Mouse (Mus musculus) heart, postnatal 36 days (tissue): ENCODE results near the gene Rdh11. TPM values are rescaled to one million over a fixed set of nuclear protein-coding genes. Genes with fewer than 3 reads are reported as not detected.
"Not testable (repeated sequence)": the region's sequence is repeated elsewhere in the genome, so short reads cannot be mapped to it uniquely, and the experiment has no call there.

Experiments used
- DNase-seq, 2 experiments: peaks; one replicate each; pipeline ENCODE4 v3.0.0; 2021 to 2022
- intact Hi-C: fragments of 180-260 bp; cut with DNase I; formaldehyde crosslinking; loops from one replicate; pipeline ENCODE4 v1.15.1; 2025
- total RNA-seq, 2 experiments: library from RNA; stranded (reverse); gene quantifications; 2 replicates each; pipeline ENCODE4 v1.2.3; 2021

Rdh11 gene
- total RNA-seq: 1 to 10 TPM; 3.3 to 3.5 TPM

DNA sequence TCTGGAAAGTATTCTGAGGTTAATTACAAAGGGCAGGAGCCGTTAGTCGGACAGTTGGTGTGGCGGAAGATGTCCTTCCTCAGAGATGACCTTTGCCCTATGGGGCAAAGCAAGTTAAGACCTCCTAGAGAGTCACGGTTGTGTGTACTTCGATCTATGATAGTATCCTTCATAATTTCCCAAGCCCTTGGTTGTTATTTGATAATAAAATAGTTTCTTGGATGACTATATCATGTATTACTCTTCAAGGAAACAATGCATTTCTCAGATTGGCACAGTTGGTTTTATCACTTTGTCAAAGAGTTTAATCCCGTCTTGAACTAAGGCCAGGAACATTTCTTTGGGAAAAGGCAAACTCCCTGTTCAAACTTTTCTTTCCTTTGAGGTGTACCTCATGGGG, at the start of gene Rdh11:
TSS of gene Rdh11 (minus strand) at position 101 of the 400 bp plus-strand sequence.
- DNase-seq: no peak
- intact Hi-C loops: no loop called here

DNA sequence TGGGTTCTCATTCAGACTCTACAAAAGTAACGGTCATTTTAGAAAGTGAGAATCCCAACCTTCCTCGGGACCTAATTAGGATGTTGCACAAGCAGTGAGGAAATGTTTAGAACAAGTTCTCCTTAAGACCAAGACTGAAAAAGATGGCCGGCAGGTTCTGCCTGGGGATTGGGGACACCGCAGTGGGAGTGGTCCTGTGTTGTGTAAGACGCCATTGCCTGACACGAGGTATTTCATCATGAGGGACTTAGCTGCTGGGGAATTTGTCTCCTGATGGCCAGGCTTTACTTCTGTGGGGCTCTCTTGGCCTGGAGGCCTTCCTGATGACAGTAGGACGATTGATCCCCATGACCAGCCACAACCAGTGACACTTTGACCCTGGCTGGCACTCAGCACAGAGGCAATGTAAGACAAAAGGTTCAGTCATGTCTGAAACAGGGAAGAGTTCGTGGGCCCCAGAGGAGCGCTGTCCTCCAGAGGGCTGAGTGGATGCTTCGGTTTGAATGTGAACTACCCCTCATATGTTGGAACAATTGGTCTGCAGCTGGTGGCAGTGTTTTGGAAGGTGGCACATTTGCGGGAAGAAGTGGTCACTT, 43.5 kb upstream of the Rdh11 start:
- no peak for DNase-seq
- intact Hi-C loops: no loop called here

DNA sequence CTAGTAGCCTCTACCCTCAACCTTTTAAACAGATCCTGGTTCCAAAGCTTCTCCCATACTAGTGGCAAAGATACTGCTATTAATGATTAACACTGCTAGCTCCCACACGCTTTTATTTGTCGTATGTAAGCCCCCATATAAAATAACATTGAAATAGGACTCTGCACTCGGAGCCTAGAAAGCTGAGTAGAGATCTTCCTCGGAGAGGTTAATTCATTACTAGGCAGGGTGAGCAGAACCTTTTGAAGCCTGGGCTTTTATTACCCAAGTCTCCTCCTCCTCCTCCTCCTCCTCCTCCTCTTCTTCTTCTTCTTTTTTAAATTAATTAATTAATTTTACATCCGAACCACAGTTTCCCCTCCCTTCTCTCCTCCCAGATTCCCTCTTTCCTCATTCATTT, 25.4 kb upstream of the Rdh11 start:
- DNase-seq: no peak
- intact Hi-C loops: no loop called here

DNA sequence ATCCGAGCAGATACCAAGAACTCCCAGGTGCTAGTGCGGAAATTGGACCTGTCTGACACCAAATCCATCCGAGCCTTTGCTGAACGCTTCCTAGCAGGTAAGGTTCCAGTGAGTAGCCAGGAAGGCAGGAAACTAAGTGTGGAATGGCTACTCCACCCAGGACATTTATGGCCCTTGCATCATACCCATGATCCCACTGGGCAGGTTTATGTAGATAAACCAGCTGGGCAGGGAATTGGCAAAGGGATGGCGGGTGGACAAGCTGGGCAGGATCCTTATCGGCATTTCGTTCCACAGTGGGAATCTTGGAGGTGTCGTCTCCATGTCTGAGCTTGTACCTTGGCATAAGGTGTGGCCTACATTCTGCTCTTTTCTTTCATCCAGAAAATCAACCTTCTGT, 19.4 kb upstream of the Rdh11 start:
- no peak for DNase-seq
- intact Hi-C loops: no loop called here

DNA sequence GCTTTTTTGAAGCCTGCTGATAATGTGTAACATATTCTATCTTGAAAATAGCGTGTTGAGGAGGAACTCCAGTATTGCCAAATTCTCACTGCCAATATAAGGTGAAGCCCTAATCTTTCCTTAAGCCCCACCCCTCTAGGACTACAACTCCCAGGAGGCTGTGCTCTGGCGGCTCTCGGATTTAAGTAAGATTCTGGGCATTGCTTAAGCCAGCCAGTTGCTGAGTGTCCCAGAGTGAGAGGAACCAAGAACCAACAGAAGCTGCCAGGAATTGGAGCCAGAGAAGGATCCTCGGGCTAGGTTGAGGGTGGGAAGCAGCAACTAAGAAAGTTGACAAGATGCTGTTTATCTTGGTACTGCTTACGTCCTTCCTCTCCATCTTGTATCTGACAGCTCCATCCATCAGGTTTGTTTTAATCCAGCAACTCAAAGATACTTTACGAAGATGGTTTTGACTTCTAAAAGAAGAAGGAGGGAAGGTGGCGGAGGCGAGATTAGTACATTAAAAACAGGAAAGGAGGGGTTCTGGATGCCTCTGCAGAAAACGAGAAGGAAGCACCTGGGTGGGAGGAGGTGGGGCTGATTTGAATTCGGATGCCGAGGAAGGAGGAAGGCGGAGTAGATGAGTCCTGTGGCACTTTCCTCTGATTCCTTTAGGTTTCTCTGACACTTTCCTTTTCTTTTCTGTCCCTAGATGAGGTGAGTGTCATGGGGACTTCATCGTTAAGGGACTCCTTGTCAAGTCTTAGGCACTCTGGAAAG, 16.8 kb upstream of the Rdh11 start, which contains the start of gene Rdh12:
TSS of gene Rdh12 (plus strand) at position 212 of the 762 bp plus-strand sequence.
- DNase-seq: peak; percentile 5 to 23
- intact Hi-C loops: no loop called here

DNA sequence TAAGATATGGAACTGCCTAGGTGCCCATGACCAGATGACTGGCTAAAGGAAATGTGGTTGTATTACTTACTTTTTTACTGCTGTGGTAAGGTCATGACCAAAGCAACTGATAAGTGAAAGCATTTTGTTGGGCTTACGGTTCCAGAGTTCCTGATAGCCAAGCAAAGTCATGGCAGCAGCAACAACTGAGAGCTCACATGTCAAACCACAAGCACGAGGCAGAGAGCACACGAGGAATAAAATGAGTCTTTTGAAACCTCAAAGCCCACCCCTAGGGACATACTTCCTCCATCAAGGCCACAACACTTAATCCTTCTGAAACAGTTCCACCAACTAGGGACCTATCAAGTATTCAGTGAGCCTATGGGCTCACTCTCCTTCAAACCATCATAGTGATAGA, 9.8 kb upstream of the Rdh11 start:
- no peak for DNase-seq
- intact Hi-C loops: no loop called here

DNA sequence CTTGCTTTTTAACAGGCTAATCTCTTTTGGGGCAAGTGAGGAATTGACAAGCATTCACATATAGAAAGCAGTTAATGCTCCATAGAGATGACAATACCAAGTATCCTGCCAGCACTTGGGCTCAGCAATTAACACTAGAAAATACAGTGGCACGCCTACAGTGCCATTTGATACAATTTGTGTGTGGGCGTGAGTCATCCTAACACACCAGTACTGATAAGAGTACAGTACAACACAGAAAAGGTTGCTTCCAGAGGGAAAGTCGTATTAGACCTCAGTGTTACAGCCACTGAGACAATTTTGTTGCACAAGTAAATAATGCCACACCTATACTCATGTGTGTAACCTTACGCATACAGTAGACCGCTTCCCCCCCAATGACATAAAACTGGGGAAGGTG, 5.0 kb upstream of the Rdh11 start:
- intact Hi-C loops: no loop called here
- no peak for DNase-seq

DNA sequence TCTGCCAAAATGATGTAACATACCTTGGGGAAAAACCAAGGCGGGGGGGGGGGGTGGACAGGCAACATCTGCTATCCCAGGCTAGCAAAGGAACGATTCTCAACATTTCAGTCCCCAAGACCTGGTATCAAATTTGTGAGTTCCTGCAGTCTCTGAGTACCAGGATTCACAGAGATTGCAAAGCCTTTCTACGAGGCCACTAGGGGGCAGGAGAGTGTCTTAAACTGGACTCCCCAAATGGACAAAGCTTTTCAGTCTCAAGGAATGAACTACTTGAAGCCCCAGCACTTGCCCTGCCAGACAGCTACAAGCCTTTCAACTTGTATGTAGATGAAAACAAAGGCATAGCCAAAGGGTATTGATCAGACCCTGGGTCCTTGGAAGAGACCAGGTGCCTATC, 1.3 kb upstream of the Rdh11 start:
- DNase-seq: peak; percentile 67 to 68
- intact Hi-C loops: loop anchor here (1.0 kb wide), 1 partner anchor 68 kb away; no protein-coding TSS in a partner anchor

DNA sequence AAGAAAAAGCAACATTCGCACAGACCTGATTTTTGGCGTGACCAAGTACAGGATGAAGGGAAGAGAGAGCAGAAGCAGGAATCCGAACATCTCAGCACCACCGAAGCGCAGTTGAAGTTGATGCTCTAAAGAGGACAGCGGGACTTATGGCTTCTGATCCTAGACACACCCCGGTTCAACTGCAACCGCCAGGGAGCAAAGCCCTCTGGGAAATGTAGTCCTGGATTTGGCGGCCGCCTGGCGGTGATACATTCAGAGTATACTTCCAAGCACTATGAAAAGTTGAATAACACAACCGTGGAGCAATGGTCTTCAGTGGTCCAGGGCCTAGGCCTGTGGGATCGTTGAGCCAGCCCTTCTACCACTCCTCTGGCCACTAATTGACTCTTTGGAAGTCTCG, 392 bp downstream of the Rdh11 start:
- peak; percentile 70 to 74 for DNase-seq

DNA sequence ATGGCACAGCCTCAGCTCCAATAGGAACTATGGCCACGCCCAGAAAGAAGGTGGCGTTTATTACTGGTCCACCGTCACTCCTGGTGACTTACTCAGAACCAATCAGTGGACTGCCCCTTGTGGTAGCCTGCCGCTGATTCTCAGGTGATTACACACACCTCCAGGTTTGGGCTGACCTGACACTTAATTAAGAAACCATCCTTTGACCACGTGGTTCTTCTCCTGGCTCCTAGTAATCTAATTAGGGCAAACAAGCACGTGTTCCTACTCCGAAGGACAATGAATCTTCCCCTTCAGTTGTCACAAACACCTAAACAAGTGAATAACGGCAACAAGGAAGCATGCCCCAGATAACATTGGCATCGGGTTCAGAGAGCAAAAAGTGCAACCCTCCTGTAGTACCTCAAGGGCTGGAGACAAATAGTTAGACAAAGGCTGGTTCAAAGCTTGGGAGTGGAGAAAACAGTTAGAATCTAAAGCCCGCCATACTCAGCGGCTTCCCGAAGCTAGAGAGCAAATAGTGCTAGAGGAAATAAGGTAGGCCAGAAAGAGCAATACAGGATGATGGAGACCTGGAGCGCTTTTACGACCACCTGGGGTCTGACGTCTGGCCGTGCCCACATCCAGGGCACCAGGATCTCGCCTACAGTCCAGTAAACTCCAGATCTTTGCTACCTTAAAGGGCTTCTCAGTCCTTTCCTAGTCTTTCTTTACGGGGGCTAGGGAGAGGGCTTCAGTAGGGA, 991 bp downstream of the Rdh11 start:
- intact Hi-C loops: no loop called here
- DNase-seq: peak; percentile 12 to 23

More for the DNA sequence above, 392 bp downstream of the Rdh11 start:
- intact Hi-C loops: no loop called here

DNA sequence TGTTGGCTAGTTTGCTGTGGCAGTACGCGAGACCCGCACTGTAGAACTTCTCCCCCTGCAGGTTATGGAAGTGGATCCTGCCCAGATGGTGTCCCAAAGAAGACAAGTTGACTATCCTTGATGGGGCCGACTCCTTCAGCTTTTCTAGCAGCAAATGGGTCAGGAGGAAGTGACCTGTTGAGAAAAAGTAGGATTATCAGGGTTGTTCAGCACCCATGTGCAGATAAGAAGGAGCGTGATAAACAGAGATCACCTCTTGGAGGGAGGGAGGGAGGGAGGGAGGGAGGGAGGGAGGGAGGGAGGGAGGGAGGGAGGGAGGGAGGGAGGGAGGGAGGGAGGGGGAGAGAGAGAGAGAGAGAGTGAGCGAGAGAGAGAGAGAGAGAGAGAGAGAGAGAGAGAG, 6.9 kb downstream of the Rdh11 start:
- DNase-seq, intact Hi-C loops: not testable (repeated sequence)

DNA sequence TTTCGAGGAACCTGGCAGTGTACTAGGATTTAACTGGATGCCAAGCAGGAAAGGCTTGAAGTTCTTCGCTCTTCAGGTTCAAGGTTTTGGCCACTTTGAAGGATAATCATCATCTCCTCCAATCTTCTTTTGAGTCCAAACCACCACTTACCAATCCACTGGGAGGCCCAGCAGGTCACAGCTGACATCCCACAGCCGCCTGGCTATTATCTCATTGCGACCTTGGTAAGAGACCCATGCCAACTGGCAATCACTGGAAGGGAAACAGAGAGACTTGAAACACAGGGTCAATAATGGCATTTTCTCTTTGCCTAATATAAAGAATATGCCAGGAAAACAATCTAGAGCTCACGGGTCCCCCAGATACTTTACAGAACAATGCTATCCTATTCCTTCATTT, 16.1 kb downstream of the Rdh11 start:
- intact Hi-C loops: loop anchor here (10.0 kb wide), 1 partner anchor 1469 kb away; the partner anchor contains the start of genes Erh and Slc39a9
- DNase-seq: no peak

DNA sequence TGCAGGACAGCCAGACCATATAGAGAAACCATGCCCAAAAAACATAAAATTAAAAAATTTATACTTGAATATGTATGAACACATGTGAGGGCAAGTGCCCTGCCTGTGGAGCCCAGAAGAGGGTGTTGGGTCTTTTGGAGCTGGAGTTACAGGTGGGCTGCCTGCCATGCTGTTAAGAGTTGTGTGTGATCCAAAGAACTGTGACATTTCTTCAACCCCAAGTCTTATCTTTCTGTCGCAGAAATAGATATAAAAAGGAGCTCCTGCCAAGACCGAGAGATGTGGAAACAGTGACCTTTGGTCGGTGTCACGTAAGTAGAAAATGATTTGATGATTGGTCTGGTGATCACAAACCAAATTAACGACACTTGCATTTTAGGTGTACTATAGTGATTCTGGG, 18.4 kb downstream of the Rdh11 start:
- intact Hi-C loops: loop anchor here (10.0 kb wide), 1 partner anchor 1471 kb away; the partner anchor contains the start of genes Erh and Slc39a9

DNA sequence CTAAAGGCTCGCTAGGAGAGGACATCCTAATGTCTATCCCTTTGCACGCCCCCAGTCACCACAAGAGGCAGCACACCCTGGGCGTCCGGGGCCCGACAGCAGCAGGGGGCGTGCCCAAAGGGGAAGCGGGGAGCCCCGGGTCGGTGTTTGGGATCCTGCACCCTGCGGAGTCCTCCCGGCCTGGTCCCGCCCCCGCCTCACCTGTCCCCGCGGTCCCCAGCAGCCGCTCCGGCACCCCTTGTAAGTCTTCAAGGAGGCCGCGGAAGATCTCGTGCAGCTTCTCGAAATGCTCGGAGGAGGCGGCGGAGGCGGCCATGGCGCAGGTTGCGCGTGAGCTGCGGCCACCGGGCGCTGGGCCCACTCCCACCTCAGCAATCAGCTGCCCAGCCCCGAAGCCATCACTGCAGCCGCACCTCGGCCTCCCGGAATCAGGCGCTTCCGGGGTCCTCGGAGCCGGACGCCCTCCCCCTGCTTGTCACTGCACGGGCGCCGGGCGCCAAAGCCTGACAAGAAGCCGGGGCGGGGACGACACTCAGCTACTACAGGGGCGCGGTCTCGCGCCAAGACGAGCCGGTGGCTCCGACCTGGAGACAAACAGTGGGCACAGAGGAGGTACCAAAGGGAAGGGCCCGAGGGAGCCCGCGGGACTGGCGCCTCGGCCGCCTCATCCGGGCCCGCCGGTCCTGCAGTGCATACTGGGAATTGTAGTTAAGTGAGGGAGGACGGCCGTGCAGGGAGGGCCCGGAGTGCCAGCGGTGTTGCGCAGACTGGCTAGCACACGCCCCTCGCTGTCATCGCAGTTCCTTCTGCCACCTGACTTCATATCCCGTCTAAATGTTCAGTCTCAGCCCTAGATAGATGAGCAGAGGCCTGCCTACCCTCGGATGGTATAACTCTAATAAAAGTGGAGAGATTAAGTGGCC, 19.8 kb downstream of the Rdh11 start, which contains the start of gene Vti1b:
TSS of gene Vti1b (minus strand) at position 649 of the 923 bp plus-strand sequence.
- DNase-seq: peak; percentile 88 to 98

More for the DNA sequence above, 18.4 kb downstream of the Rdh11 start:
- no peak for DNase-seq

DNA sequence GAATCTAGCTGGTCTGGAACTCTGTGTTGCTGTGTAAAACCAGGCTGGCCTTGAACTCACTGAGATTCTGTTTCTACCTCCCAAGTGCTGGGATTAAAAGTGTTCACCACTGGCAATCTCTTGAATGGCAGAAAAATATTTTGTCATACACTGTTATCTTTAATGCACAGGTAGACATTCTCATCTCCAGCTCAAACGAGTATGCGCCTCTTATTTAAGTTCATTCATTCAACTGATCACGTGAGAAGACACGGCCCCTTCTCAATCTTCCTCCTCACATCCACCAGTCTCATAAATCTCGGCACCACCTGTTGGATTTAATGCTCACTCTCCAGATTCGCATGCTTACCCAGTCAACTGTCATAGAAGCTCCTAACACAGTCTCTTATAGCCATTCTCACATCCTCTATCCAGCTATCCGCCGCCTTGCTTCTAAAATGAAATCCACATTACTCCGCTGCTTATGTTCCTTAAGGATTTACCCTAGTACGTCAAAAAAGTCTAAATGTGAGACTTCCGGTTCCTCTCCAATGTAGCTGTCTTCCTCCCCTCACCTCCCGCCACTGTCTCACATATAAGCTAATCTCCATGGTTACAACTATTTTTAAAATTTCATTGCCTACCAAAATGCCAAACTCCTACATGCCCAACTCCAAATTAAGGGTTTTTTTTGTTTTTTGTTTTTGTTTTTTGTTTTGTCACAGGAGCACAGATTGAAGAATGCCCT, 20.7 kb downstream of the Rdh11 start:
- intact Hi-C loops: loop anchor here (10.0 kb wide), 1 partner anchor 1473 kb away; the partner anchor contains the start of genes Erh and Slc39a9

More for the DNA sequence above, 19.8 kb downstream of the Rdh11 start, which contains the start of gene Vti1b:
- intact Hi-C loops: loop anchor here (10.0 kb wide), 1 partner anchor 1473 kb away; the partner anchor contains the start of genes Erh and Slc39a9

DNA sequence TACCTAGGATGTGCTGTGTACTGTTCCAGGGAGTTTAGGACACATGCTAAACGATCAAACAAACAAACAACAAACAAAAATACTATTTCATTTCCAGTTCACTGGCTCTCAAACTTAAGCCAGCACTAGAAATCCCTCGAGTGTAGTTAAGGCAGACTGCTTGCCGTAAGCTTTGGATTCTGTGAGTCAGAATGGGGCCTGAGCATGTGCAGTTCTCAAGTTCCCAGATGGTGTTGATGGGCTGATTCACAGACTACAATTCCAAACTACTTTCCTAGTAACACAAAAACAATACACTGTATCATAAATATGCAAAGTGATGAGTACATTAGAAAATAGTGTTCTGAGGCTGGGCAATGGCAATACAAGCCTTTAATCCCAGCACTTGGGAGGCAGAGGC, 21.7 kb downstream of the Rdh11 start:
- intact Hi-C loops: loop anchor here (10.0 kb wide), 1 partner anchor 1474 kb away; the partner anchor contains the start of genes Erh and Slc39a9
- DNase-seq: no peak

More for the DNA sequence above, 20.7 kb downstream of the Rdh11 start:
- no peak for DNase-seq

DNA sequence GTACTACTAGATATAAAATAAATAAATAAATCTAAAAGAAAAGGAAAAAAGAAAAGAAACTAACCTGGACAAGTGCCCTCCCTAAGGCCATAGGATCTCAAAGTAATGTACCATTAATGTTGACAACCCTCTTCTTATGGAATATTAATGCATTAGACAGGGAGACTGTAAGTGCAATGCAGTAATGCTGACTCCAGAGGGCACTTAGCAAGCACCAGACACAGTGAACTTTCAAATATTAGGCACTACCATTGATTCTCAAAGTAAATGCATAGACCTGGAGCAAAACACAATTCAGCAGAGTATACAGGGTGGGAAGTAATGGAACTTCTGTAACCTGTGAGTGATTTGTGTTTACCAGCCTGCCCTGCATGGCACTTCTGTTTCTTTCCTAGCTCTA, 22.9 kb downstream of the Rdh11 start:
- DNase-seq: no peak
- intact Hi-C loops: no loop called here

DNA sequence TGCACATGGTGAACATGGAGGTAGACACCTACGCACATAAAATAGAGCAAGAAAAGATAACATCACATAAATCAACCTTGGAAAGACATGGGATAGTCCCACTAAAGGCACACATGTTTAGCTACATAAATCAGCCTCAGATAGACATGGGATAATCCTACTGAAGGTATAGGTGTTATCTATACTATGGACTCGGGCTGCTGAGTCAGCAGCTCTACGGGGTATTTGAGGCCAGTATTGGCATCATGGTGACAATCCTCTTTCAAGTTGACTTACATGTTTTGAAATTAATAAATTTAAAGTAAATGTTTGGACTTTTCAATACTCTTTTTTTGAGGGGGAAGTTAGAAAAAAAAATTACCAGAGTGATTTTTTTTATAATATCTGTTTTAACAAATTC, 29.2 kb downstream of the Rdh11 start:
- intact Hi-C loops: no loop called here
- no peak for DNase-seq

DNA sequence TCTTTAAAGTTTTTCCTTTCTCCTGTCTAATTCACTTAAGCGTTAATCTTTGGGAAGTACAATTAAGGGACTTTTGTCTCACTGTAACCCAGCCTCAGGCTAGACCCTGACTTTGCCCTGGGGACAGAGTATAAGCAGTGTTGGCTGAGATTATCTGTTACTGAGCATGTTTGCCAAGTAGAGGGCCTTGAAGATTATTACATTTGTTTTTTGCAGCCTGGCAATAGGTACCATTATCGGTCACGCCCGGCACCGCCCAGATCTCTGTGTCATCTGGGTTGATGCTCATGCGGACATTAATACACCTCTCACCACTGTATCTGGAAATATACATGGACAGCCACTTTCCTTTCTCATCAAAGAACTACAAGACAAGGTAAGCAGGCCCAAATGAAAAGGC, 42.4 kb downstream of the Rdh11 start:
- intact Hi-C loops: no loop called here
- no peak for DNase-seq
